Mouse (Mus musculus) G1E (cell line): ENCODE data around the gene Mob3a.

Source experiments
- CTCF ChIP-seq: IDR thresholded peaks from 2 replicates; pipeline ENCODE4 v1.5.1; 2012; ENCODE audit warnings: low read depth, low read length, inconsistent platforms, mixed read lengths
- TAL1 ChIP-seq: conservative IDR thresholded peaks from 2 replicates; pipeline ENCODE4 v1.6.1; 2012; ENCODE audit warnings: low read depth, low read length, inconsistent platforms, mixed read lengths

DNA sequence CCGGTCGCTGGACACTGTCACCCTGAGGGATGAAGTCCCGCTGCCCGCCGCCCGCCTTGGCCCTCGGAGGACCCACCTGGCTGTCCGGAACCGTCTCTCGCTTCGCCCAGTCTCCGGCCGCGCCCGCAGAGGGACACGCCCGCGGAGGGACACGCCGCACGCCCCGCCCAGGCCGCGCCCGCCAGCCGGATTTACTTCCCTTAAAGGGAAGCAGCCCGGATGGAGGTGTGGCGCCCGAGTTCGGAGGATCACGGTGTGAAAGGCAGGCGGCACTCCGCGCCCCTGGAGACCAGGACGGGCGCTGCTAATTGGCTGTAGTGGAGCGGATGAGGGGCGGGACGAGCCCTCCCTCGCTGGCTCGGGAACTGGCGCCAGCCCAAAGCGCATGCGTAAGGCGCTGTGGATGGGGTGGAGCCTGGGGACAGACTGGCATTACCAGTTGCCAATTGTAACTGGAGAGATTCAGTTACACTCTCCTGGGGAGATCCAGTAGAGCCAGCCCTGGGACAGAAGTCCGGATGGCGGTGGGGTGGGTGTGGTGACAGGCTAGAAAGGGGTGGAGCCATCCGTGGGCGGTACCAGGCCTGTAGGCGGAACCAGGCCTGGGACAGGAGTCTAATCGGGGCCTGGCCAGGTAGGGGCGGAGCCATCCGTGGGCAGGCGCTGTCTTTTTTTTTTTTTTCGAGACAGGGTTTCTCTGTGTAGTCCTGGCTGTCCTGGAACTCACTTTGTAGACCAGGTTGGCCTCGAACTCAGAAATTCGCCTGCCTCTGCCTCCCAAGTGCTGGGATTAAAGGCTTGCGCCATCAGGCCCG, at the start of gene Mob3a, which contains the start of gene Izumo4:
- no peak for TF ChIP-seq CTCF
- TF ChIP-seq TAL1, result no peak
